Mouse (Mus musculus): ENCODE results near the gene Arpp21.

DNA sequence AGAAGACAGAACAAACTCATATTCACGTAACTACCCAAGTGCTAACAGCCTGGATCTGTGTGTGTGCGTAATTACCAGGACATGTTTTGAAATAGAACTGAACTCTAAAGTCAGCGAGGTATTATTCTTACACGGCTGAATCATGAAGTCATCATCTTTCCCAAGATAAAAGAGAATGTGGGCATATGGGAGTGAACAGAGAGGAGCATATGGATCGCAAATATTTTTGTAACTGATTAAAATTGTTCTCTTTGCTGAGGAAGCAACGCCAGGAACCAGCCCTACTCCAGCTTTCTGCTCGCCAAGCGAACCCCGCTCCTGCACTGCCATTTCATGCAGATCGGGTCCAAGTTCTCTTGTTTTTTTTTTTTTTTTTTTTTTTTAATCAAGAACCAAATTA, 46.3 kb downstream of the Arpp21 start:
- TF ChIP-seq HCFC1 (IDR thresholded peaks at IDR 0.05; ENCODE audit: borderline replicate concordance, insufficient read depth, low read length) = no peak
- no peak for TF ChIP-seq ZC3H11A (IDR thresholded peaks at IDR 0.05; ENCODE audit: borderline replicate concordance, low read depth, low read length)
- TF ChIP-seq CHD2 (IDR thresholded peaks at IDR 0.05; ENCODE audit: low read depth, low read length) = no peak
- no peak for TF ChIP-seq ZNF384 (IDR thresholded peaks at IDR 0.05; ENCODE audit: low read depth, low read length)
- TF ChIP-seq MAFK (IDR thresholded peaks at IDR 0.05; ENCODE audit: insufficient read depth, low read depth, low read length) = no peak
